Mouse (Mus musculus) Patski (cell line): ENCODE data around the gene Ubxn7. TPM values are rescaled to one million over a fixed set of nuclear protein-coding genes. Genes with fewer than 3 reads are reported as not detected.
"Not testable (repeated sequence)": the region's sequence is repeated elsewhere in the genome, so short reads cannot be mapped to it uniquely, and the experiment has no call there.

ENCODE experiments used
- ATAC-seq: fragments of 100-300 bp; one replicate; pipeline ENCODE4 v1.8.0; 2021
- CTCF ChIA-PET: fragments of 350-600 bp; sonication (Branson Sonifier 250); formaldehyde crosslinking; loops from one replicate; lab custom pipeline; 2022; ENCODE audit warnings: inconsistent platforms; lab: Charles Lee
- POLR2A ChIA-PET: fragments of 350-600 bp; sonication (Branson Sonifier 250); formaldehyde crosslinking; loops from one replicate; lab custom pipeline; 2022; ENCODE audit warnings: antibody characterized with exemption, inconsistent platforms; lab: Charles Lee
- DNase-seq: peaks from one replicate; pipeline ENCODE4 v3.0.0-alpha.2; 2011; ENCODE audit warnings: low read depth, low spot score
- H3K27me3 ChIP-seq: fragments of 371-371 bp; one replicate; pipeline ENCODE4 v1.5.1; 2021
- CTCF ChIP-seq: fragments of 100-300 bp; IDR thresholded peaks from one replicate; pipeline ENCODE4 v1.5.1; 2021
- in situ Hi-C: fragments of 300-500 bp; cut with MboI; formaldehyde crosslinking; loops from 3 replicates; pipeline ENCODE4 v1.11.1; 2018; ENCODE audit warnings: low pct_unique_long_range_greater_than_20kb, mixed read lengths
- polyA plus RNA-seq: library from polyadenylated mRNA; unstranded; gene quantifications from one replicate; pipeline ENCODE4 v1.2.3, GENCODE M21; 2021

Gene Ubxn7
- polyA plus RNA-seq, result 18.7 TPM

GRCm38 (mm10) chr16:32332040-32332555 lies at the start of gene Ubxn7:
Gene Ubxn7, plus strand, starts transcription at chr16:32332257.
- TF ChIP-seq CTCF, result no peak
- ChIA-PET CTCF (interaction anchor here (1.2 to 1.8 kb wide), 2 partner anchors 11 to 13 kb away, joined by 5 to 6 read pairs; no protein-coding TSS in a partner anchor), POLR2A (no interaction called here)
- DNase-seq, result no peak
- no peaks in the 10 kb centered on the region for H3K27me3 ChIP-seq
- in situ Hi-C loops, result no loop called here
- ATAC-seq, result peak; percentile 71

DNA sequence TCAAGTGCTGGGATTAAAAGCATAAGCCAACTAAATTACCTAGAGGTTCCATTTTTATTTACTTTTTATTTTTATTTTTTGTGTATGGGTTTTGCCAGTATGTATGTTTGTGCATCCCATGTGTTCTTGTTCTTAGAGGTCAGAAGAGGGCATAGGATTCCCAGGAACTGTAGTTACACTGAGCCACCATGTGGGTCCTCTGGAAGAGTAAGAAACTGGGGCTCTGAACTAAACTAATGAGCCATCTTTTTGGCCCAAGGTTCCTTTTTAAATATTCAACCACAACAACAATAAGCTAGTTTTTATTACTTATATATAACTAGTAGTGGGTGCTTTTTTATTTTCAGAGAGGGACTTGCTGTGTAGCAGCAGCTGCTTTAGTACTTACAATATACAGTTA lies 49.4 kb upstream of the Ubxn7 start:
- CTCF ChIA-PET, result interaction anchor here (1.2 kb wide), 1 partner anchor 10 kb away, joined by 6 read pairs; no protein-coding TSS in a partner anchor
- TF ChIP-seq CTCF, result no peak
- POLR2A ChIA-PET, result interaction anchor here (1.0 kb wide), 1 partner anchor 21 kb away, joined by 3 read pairs; no protein-coding TSS in a partner anchor
- DNase-seq (no peak), ATAC-seq (no peak)
- no peaks in the 10 kb centered on the region for H3K27me3 ChIP-seq
- in situ Hi-C loops, result no loop called here

- CTCF ChIA-PET, result no interaction called here
- no peaks in the 10 kb centered on the region for H3K27me3 ChIP-seq
- ATAC-seq, result no peak
- no peak for TF ChIP-seq CTCF
- POLR2A ChIA-PET, result no interaction called here
- DNase-seq, result no peak
- in situ Hi-C loops, result no loop called here
Measured at GRCm38 (mm10) chr16:32291821-32292220, 40.2 kb upstream of the Ubxn7 start.

GRCm38 (mm10) chr16:32299617-32300016 lies 32.4 kb upstream of the Ubxn7 start:
- CTCF ChIA-PET, in situ Hi-C loops: not testable (repeated sequence)
- POLR2A ChIA-PET, result interaction anchor here (0.7 kb wide), 1 partner anchor 176 kb away, joined by 3 read pairs; no protein-coding TSS in a partner anchor

GRCm38 (mm10) chr16:32303046-32303445 lies 29.0 kb upstream of the Ubxn7 start:
- ATAC-seq (no peak), DNase-seq (no peak)
- in situ Hi-C loops, result no loop called here
- H3K27me3 ChIP-seq, result no peaks in the 10 kb centered on the region
- ChIA-PET POLR2A (interaction anchor here (1.1 kb wide), 1 partner anchor 20 kb away, joined by 3 read pairs; no protein-coding TSS in a partner anchor), CTCF (no interaction called here)
- no peak for TF ChIP-seq CTCF

More at GRCm38 (mm10) chr16:32299617-32300016, 32.4 kb upstream of the Ubxn7 start:
- not testable (repeated sequence) for ATAC-seq, H3K27me3 ChIP-seq, DNase-seq
- TF ChIP-seq CTCF, result peak; percentile 37

- in situ Hi-C loops, result no loop called here
- DNase-seq (no peak), ATAC-seq (no peak)
- POLR2A ChIA-PET, result interaction anchor here (0.5 to 1.1 kb wide), 3 partner anchors 21 to 138 kb away, joined by 3 read pairs; no protein-coding TSS in a partner anchor
- TF ChIP-seq CTCF, result no peak
- H3K27me3 ChIP-seq, result no peaks in the 10 kb centered on the region
- CTCF ChIA-PET, result interaction anchor here (0.6 kb wide), 1 partner anchor 161 kb away, joined by 3 read pairs; no protein-coding TSS in a partner anchor
Measured at GRCm38 (mm10) chr16:32303886-32304285, 28.2 kb upstream of the Ubxn7 start.

DNA sequence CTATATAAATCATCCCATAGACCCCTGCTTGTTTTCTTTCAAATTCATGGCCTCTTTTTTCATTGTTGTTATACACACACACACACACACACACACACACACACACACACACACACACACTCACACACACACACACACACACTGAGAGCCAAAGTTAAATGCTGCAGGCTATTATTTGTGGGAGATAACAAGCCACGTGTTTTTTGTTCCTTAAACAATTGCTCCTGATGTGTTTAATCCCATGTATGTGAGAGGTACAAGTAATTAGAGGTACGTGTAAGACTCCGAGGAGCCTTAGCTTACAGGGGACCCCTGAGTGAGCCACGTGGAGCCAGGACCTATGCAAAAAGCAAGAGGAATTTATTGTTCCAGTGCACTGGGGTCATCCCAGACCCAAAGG lies 20.1 kb upstream of the Ubxn7 start:
- ATAC-seq (no peak), DNase-seq (no peak)
- ChIA-PET POLR2A (interaction anchor here (0.6 kb wide), 1 partner anchor 82 kb away, joined by 3 read pairs; no protein-coding TSS in a partner anchor), CTCF (no interaction called here)
- H3K27me3 ChIP-seq, result no peaks in the 10 kb centered on the region
- in situ Hi-C loops, result no loop called here
- no peak for TF ChIP-seq CTCF

GRCm38 (mm10) chr16:32312386-32312785 lies 19.7 kb upstream of the Ubxn7 start:
- ATAC-seq (peak; percentile 47), DNase-seq (no peak)
- in situ Hi-C loops, result no loop called here
- no peak for TF ChIP-seq CTCF
- H3K27me3 ChIP-seq, result no peaks in the 10 kb centered on the region
- POLR2A ChIA-PET, result no interaction called here
- CTCF ChIA-PET, result interaction anchor here (1.5 kb wide), 1 partner anchor 12 kb away, joined by 3 read pairs; no protein-coding TSS in a partner anchor

DNA sequence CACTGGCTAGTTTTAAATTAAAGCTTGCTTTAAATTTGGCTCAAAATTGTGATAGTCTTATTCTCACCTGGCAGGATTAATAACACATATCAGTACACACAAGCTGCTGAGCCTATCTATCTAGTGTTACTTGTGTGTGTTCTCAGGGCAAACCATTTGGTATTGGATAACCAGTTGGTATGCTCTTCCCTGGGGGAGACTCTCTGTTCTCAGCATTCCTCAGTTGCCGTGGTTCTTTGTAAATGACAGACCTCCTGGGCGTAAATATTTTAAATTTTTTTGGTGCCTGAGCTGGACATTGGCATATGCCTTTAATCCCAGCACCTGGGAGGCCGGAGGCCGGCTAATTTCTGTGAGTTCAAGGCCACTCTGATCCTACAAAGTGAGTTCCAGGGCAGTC lies 19.2 kb upstream of the Ubxn7 start:
- CTCF ChIA-PET, result interaction anchor here (1.5 kb wide), 1 partner anchor 12 kb away, joined by 3 read pairs; no protein-coding TSS in a partner anchor
- no peak for TF ChIP-seq CTCF
- ATAC-seq (peak; percentile 51), DNase-seq (no peak)
- POLR2A ChIA-PET, result no interaction called here
- H3K27me3 ChIP-seq, result no peaks in the 10 kb centered on the region
- in situ Hi-C loops, result no loop called here

GRCm38 (mm10) chr16:32316601-32317000 lies 15.5 kb upstream of the Ubxn7 start:
- in situ Hi-C loops, result no loop called here
- ChIA-PET CTCF (no interaction called here), POLR2A (interaction anchor here (0.9 kb wide), 1 partner anchor 13 kb away, joined by 3 read pairs; no protein-coding TSS in a partner anchor)

DNA sequence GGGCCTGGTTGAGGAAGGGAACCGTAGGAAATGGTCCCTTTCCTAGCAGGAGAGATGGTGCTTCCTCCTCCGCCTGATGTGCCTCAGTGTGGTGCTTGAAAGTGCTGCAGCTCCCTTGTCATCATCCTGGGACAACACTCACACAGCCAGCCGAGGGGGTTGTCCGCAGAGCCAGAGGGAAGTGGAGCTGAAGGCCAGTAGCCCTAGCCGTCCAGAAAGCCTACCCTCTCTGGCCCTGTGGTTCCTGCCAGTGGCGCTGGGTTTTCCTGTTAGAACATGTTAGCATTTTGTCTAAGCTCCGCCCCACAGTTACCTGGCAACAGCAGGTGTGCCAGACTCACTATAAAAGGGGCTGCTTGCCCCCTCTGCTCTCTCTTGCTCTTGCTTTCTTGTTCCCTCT lies 8.1 kb upstream of the Ubxn7 start:
- no peaks in the 10 kb centered on the region for H3K27me3 ChIP-seq
- in situ Hi-C loops, result no loop called here
- TF ChIP-seq CTCF, result no peak
- ATAC-seq (no peak), DNase-seq (no peak)
- POLR2A ChIA-PET, result no interaction called here
- CTCF ChIA-PET, result no interaction called here

More at GRCm38 (mm10) chr16:32316601-32317000, 15.5 kb upstream of the Ubxn7 start:
- DNase-seq (no peak), ATAC-seq (no peak)
- TF ChIP-seq CTCF, result no peak
- no peaks in the 10 kb centered on the region for H3K27me3 ChIP-seq
